Mouse (Mus musculus) midbrain, postnatal 0 days (tissue): ENCODE results near the gene Adamts20. TPM values are rescaled to one million over a fixed set of nuclear protein-coding genes. Genes with fewer than 3 reads are reported as not detected.

ENCODE experiments used
- ATAC-seq: fragments of 200-750 bp; cut with Nextera tagmentation; 2 replicates; pipeline ENCODE4 v1.8.0; 2017; ENCODE audit warnings: moderate number of reproducible peaks, mild to moderate bottlenecking, moderate TSS enrichment, moderate library complexity; ENCODE audit not compliant: low FRiP score
- DNase-seq: peaks from one replicate; pipeline ENCODE4 v3.0.0-alpha.2; 2015; ENCODE audit warnings: low spot score
- H3K27ac ChIP-seq: fragments of 300-500 bp; sonication (generic); 2 replicates; pipeline ENCODE4 v1.5.1; 2014; ENCODE audit warnings: low read depth, mild to moderate bottlenecking, low read length, mixed read lengths
- H3K27me3 ChIP-seq: fragments of 300-500 bp; sonication (generic); 2 replicates; pipeline ENCODE4 v1.6.1; 2014; ENCODE audit warnings: low read length, control low read depth, mixed read lengths; ENCODE audit not compliant: insufficient read depth
- H3K36me3 ChIP-seq: fragments of 300-500 bp; sonication (generic); 2 replicates; pipeline ENCODE4 v1.6.1; 2014; ENCODE audit warnings: low read length, control low read depth, mixed read lengths; ENCODE audit not compliant: insufficient read depth
- H3K4me1 ChIP-seq: fragments of 300-500 bp; sonication (generic); 2 replicates; pipeline ENCODE4 v1.6.1; 2014; ENCODE audit warnings: mild to moderate bottlenecking, control low read depth, antibody characterized with exemption, low read length, mixed read lengths; ENCODE audit not compliant: insufficient read depth
- H3K4me2 ChIP-seq: fragments of 300-500 bp; sonication (generic); 2 replicates; pipeline ENCODE4 v1.6.1; 2014; ENCODE audit warnings: low read depth, mild to moderate bottlenecking, low read length, mixed read lengths; ENCODE audit not compliant: poor library complexity, severe bottlenecking
- H3K4me3 ChIP-seq: fragments of 300-500 bp; sonication (generic); 2 replicates; pipeline ENCODE4 v1.5.1; 2014; ENCODE audit warnings: low read depth, mild to moderate bottlenecking, low read length, moderate library complexity
- H3K9ac ChIP-seq: fragments of 300-500 bp; sonication (generic); replicated peaks from 2 replicates; pipeline ENCODE4 v1.6.1; 2014; ENCODE audit warnings: mild to moderate bottlenecking, low read length, moderate library complexity, mixed read lengths; ENCODE audit not compliant: poor library complexity, severe bottlenecking
- H3K9me3 ChIP-seq: fragments of 300-500 bp; sonication (generic); 2 replicates; pipeline ENCODE4 v1.6.1; 2016; ENCODE audit warnings: low read length, control low read depth
- CTCF ChIP-seq: IDR thresholded peaks from 2 replicates; pipeline ENCODE4 v1.5.1; 2016; ENCODE audit warnings: antibody characterized with exemption, mild to moderate bottlenecking
- WGBS: fragments of 180-500 bp; shearing (Covaris S2); extraction: QIAGEN DNeasy Blood & Tissue Kit; methylation state at CpG from one replicate; pipeline ENCODE4 v1.1.7; 2014; 5-methylcytosine and 5-hydroxymethylcytosine counted together
- polyA plus RNA-seq: library from polyadenylated mRNA; unstranded; fragments of >200 nt; fragmentation: Nextera tagmentation; extraction: Ambion mirVana; gene quantifications from 2 replicates; pipeline ENCODE4 v1.2.1, GENCODE M21; 2015
- total RNA-seq: library from RNA; depleted of rRNA; stranded (reverse); fragments of >200 nt; gene quantifications from 2 replicates; pipeline ENCODE4 v1.2.3, GENCODE M21; 2014

The Adamts20 gene
- total and polyA plus RNA-seq, 2 experiments from 2014 or later: 3.0 to 5.8 TPM

DNA sequence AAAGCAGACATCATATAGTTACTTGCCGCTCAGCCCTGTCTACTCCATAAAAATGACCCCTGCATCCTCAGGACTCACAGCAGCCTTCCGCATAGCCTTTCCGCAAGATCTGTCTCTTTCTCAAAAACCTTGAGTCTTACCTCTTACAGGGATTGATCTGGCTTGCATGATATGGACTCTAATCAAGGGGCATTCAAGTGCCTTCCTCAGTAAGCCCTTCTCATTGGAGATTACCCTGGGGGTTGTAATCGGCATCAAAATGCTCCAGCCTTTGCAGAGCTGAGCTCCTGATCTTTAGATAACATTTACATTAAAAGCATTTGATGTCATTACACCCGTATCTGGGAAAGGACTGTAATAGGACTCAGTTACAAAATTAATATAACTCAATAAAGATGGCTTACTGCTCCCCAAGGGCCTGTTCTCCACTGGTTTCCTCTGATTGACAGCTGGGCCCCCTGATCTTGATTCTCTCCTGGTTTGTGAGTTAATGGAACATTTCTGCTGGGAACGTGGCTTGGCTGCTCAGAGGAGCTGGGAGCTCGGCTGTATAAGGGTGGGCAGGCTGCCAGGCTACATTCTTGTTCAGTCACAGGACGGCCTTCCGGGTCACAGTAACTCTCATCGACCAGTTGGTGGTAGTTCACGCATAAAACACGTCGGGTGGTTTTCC is 139.6 kb downstream of the Adamts20 start:
- Histone ChIP-seq H3K9me3 (no peaks in the 10 kb centered on the region), H3K4me3 (no peak overlapping the region), H3K4me1 (no peaks in the 10 kb centered on the region; the same call in 1 of the 2 replicates), H3K9ac (no peak overlapping the region), H3K4me2 (no peak overlapping the region), H3K27ac (no peak overlapping the region), H3K36me3 (0 out of 2 replicates have a peak, but pooled peaks cover 2% of the 10 kb centered on the region), H3K27me3 (no peaks in the 10 kb centered on the region)
- TF ChIP-seq CTCF: no peak
- 40% methylated on average over 13 of the region's 13 CpGs for WGBS
- DNase-seq (peak; percentile 66), ATAC-seq (no peak)

DNA sequence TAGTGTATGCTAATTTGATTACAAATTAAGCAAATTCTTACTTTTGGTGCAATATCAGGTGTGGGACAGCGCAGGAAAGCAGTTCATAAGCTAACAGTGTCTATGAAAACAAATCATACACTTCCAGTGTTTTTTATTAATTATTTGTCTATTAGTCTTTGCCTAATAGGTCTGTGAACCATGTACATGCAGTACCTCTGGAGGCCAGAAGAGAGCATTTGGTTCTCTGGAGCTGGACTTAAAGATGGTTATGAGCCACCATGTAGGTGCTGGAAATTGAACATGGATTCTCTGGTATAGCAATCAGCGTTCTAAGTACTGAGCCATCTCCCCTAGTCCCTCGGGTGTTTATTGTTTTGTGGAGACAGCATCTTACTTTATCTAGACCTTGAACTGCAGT is 149.0 kb downstream of the Adamts20 start:
- H3K4me2 ChIP-seq: no peak overlapping the region
- no peak overlapping the region for H3K4me3 ChIP-seq
- H3K4me1 ChIP-seq: no peaks in the 10 kb centered on the region
- TF ChIP-seq CTCF: no peak
- no peak overlapping the region for H3K27ac ChIP-seq
- H3K9me3 ChIP-seq: no peaks in the 10 kb centered on the region
- no peaks in the 10 kb centered on the region for H3K36me3 ChIP-seq
- H3K9ac ChIP-seq: no peak overlapping the region
- DNase-seq (no peak), ATAC-seq (no peak)
- WGBS: 92% methylated on average over 3 of the region's 3 CpGs
- no peaks in the 10 kb centered on the region for H3K27me3 ChIP-seq

DNA sequence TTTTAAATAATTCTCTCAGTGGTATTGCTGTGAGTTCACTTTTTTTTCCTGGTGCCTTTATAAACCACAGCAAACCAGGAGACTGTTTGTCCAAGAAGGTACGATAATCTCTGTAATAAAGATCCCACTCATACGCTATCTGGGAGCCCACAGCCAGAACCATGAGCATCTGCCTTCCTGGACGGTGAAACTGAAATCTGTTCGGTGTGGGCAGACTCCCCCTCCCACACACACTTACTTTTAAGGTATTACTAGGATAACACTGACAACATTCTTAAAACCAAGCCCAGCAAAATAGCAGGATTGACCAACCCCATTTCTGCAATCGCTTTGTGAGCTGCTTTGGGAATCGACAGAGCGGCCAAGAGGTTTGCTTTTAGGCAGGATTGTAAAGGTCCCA is 155.5 kb downstream of the Adamts20 start:
- no peak for DNase-seq
- 93% methylated on average over 7 of the region's 7 CpGs for WGBS
- no peak overlapping the region for H3K4me2 ChIP-seq
- no peak overlapping the region for H3K9ac ChIP-seq
- H3K27me3 ChIP-seq: no peaks in the 10 kb centered on the region
- H3K4me1 ChIP-seq: no peaks in the 10 kb centered on the region
- no peak for ATAC-seq
- H3K36me3 ChIP-seq: no peaks in the 10 kb centered on the region
- no peak overlapping the region for H3K4me3 ChIP-seq
- no peak for TF ChIP-seq CTCF
- no peak overlapping the region for H3K27ac ChIP-seq
- H3K9me3 ChIP-seq: no peaks in the 10 kb centered on the region

- ATAC-seq (no peak), DNase-seq (no peak)
- Histone ChIP-seq H3K36me3 (no peaks in the 10 kb centered on the region), H3K4me2 (no peak overlapping the region), H3K9me3 (no peaks in the 10 kb centered on the region), H3K9ac (no peak overlapping the region), H3K27ac (no peak overlapping the region), H3K4me1 (no peaks in the 10 kb centered on the region), H3K27me3 (no peaks in the 10 kb centered on the region), H3K4me3 (no peak overlapping the region)
- WGBS: 69% methylated on average over 9 of the region's 9 CpGs
- TF ChIP-seq CTCF: no peak
Observed at GRCm38 (mm10) chr15:94307888-94308287, 157.3 kb downstream of the Adamts20 start.

- 51% methylated on average over 3 of the region's 3 CpGs for WGBS
Observed at GRCm38 (mm10) chr15:94303151-94303550, 162.1 kb downstream of the Adamts20 start.

DNA sequence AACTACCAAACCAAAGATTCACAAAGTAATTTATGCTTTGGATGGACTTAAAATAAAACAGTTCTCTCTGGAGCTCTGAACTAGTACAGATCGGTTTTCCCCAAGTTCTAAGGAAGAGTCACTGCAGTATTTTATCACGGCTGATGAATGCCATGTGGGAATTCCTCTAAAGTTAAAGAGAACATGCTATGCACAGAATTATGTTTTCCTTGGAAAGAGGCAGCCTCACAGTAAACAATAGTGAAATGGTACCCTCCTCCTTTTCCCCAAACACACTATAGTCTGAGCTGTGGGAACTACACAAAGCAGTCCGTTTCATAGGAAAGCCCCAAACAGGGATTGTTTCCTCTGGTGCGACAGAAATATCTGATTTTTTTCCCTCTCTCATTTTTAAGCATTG is 171.1 kb downstream of the Adamts20 start:
- DNase-seq (no peak), ATAC-seq (no peak)
- Histone ChIP-seq H3K4me3 (no peak overlapping the region), H3K4me1 (no peaks in the 10 kb centered on the region), H3K9ac (no peak overlapping the region), H3K9me3 (no peaks in the 10 kb centered on the region), H3K27me3 (no peaks in the 10 kb centered on the region), H3K36me3 (no peaks in the 10 kb centered on the region), H3K27ac (no peak overlapping the region), H3K4me2 (no peak overlapping the region)
- whole genome bisulfite sequencing: 68% methylated on average over 4 of the region's 4 CpGs
- TF ChIP-seq CTCF: no peak

More at GRCm38 (mm10) chr15:94303151-94303550, 162.1 kb downstream of the Adamts20 start:
- H3K9ac ChIP-seq: no peak overlapping the region
- H3K4me3 ChIP-seq: no peak overlapping the region
- no peak for TF ChIP-seq CTCF
- H3K36me3 ChIP-seq: no peaks in the 10 kb centered on the region
- no peak overlapping the region for H3K27ac ChIP-seq
- H3K9me3 ChIP-seq: no peaks in the 10 kb centered on the region
- DNase-seq (peak; percentile 54), ATAC-seq (no peak)
- H3K4me2 ChIP-seq: no peak overlapping the region
- no peaks in the 10 kb centered on the region for H3K4me1 ChIP-seq
- no peaks in the 10 kb centered on the region for H3K27me3 ChIP-seq
